Mouse (Mus musculus) midbrain, embryonic 12.5 days (tissue): ENCODE measurements at regions not wholly inside any gene's neighbourhood (a gene's known extent, or its start where the extent isn't known, plus 50 kb on each side); places are given as distances from the start of the nearest gene placed in this dataset.

Experiments used
- ATAC-seq: fragments of 200-750 bp; cut with Nextera tagmentation; 2 replicates; pipeline ENCODE4 v1.8.0; 2017; ENCODE audit warnings: low read depth, moderate TSS enrichment, moderate library complexity; ENCODE audit not compliant: low FRiP score
- H3K27ac ChIP-seq: fragments of 300-500 bp; sonication (generic); replicated peaks from 2 replicates; pipeline ENCODE4 v1.5.1; 2016; ENCODE audit warnings: mild to moderate bottlenecking
- H3K27me3 ChIP-seq: fragments of 300-500 bp; sonication (generic); 2 replicates; pipeline ENCODE4 v1.6.1; 2016; ENCODE audit warnings: mild to moderate bottlenecking
- H3K36me3 ChIP-seq: fragments of 300-500 bp; sonication (generic); 2 replicates; pipeline ENCODE4 v1.6.1; 2016
- H3K4me1 ChIP-seq: fragments of 300-500 bp; sonication (generic); 2 replicates; pipeline ENCODE4 v1.6.1; 2016
- H3K4me2 ChIP-seq: fragments of 300-500 bp; sonication (generic); replicated peaks from 2 replicates; pipeline ENCODE4 v1.6.1; 2016; ENCODE audit warnings: mild to moderate bottlenecking, moderate library complexity
- H3K4me3 ChIP-seq: fragments of 300-500 bp; sonication (generic); 2 replicates; pipeline ENCODE4 v1.5.1; 2016; ENCODE audit warnings: mild to moderate bottlenecking
- H3K9ac ChIP-seq: fragments of 300-500 bp; sonication (generic); replicated peaks from 2 replicates; pipeline ENCODE4 v1.6.1; 2016; ENCODE audit warnings: mild to moderate bottlenecking, moderate library complexity
- H3K9me3 ChIP-seq: fragments of 300-500 bp; sonication (generic); 2 replicates; pipeline ENCODE4 v1.6.1; 2016; ENCODE audit warnings: mild to moderate bottlenecking
- WGBS: fragments of 180-500 bp; shearing (Covaris S2); methylation state at CpG from one replicate; pipeline ENCODE4 v1.1.7; 2016; 5-methylcytosine and 5-hydroxymethylcytosine counted together

DNA sequence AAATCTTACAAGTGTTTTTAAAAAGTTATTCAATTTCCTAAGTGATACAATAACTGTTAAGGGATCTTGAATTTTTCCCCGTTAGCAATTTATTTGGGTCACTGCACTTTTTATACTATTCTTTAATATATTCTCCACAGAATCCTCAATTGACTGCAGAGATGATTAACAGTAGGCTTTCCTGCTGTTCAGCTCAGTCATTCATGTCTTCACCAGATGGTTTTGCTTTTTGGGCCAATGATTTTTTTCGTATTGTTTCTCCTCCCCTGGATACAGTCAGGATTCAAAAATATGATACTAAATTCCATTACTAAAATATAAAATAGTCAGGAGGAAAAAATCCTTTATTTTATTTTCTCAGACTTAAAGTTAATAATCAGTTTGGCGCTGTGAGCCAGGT is 201.9 kb downstream of the 1700017N19Rik start:
- Histone ChIP-seq H3K27ac (no peak overlapping the region), H3K27me3 (no peaks in the 10 kb centered on the region), H3K9me3 (no peaks in the 10 kb centered on the region), H3K9ac (no peak overlapping the region), H3K4me1 (no peaks in the 10 kb centered on the region), H3K4me3 (no peak overlapping the region), H3K4me2 (no peak overlapping the region), H3K36me3 (no peaks in the 10 kb centered on the region)
- ATAC-seq: no peak
- 72% methylated on average over 3 of the region's 3 CpGs for WGBS

DNA sequence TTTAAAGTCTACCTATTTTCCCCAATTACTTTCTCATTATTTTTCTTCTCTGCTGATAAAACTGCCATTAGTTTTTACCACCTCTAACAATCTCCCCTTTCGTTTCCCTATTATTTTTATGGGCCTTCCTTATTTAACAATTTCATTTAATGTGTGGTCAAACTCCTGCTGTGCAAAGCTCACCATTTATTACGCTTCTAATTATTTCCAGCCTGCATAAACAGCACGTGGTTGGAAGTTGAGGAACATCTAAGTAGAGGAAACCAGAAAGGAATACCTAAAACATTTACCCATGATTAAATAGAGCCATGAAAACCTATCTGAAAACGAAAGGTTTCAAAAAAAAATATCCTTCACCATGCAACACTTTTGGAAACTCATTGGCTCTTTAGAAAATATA is 202.3 kb downstream of the 1700017N19Rik start:
- Histone ChIP-seq H3K4me1 (no peaks in the 10 kb centered on the region), H3K4me2 (no peak overlapping the region), H3K27me3 (no peaks in the 10 kb centered on the region), H3K4me3 (no peak overlapping the region), H3K27ac (no peak overlapping the region), H3K9me3 (no peaks in the 10 kb centered on the region), H3K9ac (no peak overlapping the region), H3K36me3 (no peaks in the 10 kb centered on the region)
- WGBS: 68% methylated on average over 4 of the region's 4 CpGs
- ATAC-seq: no peak

DNA sequence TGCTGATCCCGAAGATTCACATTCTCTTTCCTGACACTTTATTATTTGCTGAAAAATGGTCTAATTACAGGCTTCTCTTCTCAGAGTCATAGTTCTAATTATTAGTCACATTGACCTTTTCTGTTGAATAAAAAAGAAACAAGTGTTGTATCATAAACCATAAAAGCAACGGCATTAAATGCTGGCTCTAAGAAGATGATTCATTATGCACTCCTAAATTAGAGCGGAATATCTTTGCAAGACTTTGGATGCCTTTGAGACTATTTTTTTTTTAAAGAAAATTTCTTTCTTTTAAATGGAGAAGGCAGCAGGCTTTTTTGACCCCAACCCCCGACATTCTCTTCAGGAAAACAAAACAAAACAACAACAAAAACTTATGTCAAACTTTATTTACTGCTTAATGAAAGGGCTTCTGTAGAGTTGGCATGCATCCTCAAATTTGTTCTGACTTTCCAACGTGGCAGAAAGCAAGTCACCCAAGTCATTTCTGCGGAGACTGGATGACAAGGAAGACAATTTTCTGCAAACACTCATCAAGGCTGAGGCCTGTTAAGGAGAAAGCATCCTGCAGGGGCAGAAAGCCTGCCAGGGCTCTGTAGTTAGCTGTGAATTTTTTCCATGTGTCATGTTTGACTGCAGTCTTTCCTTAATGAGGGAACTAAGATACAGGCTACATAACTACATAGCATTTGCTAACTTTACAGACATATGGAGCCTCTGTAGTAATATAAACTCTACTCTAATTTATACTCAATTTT is 205.1 kb downstream of the 1700017N19Rik start:
- no peaks in the 10 kb centered on the region for H3K9me3 ChIP-seq
- no peaks in the 10 kb centered on the region for H3K36me3 ChIP-seq
- no peak overlapping the region for H3K4me2 ChIP-seq
- no peak overlapping the region for H3K9ac ChIP-seq
- ATAC-seq: no peak
- H3K4me3 ChIP-seq: no peak overlapping the region
- no peaks in the 10 kb centered on the region for H3K4me1 ChIP-seq
- no peak overlapping the region for H3K27ac ChIP-seq
- H3K27me3 ChIP-seq: no peaks in the 10 kb centered on the region
- 78% methylated on average over 6 of the region's 6 CpGs for WGBS

DNA sequence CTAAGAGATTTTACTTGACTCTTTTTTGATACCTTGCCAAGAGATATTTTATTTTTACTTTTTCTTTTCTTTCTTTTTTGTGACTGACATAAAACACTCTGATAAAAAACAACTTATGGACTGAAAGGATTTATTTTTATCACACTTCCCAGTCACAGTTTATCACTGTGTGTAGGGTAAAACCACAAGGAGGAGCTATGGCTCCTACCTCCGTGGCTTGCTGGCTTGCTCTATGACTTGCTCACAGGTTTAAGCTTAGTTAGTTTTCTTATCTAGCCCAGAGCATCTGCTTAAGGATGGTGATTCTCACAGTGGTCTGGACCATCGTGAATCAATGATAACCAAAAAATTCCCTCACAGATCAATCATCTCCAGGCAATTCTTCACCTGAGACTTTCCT is 221.4 kb downstream of the 1700017N19Rik start:
- no peaks in the 10 kb centered on the region for H3K36me3 ChIP-seq
- no peak for ATAC-seq
- WGBS: 85% methylated on average over 2 of the region's 2 CpGs

DNA sequence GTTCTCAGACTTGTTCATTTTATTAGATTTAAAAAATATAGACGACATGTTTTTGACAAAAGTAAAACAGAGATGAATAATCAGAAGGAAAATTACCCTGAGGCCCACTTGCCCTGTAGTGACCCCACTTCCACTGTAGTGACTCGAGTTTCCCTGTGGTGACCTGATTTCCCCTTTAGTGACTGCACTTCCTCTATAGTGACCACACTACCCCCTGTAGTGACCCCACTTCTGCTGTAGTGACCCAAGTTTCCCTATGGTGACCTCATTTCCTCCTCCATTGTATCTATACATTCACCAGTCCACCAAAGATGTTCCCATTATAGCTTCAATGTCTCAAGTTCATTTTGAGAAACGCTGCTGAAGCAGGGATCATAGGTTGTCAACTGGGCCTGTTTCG is 244.5 kb downstream of the 1700017N19Rik start:
- H3K4me1 ChIP-seq: no peaks in the 10 kb centered on the region
- H3K27me3 ChIP-seq: no peaks in the 10 kb centered on the region
- no peak overlapping the region for H3K9ac ChIP-seq
- H3K36me3 ChIP-seq: no peaks in the 10 kb centered on the region
- H3K4me2 ChIP-seq: no peak overlapping the region
- ATAC-seq: no peak
- WGBS: 78% methylated on average over 4 of the region's 4 CpGs
- H3K9me3 ChIP-seq: no peaks in the 10 kb centered on the region
- no peak overlapping the region for H3K27ac ChIP-seq
- no peak overlapping the region for H3K4me3 ChIP-seq

More for the DNA sequence above, 221.4 kb downstream of the 1700017N19Rik start:
- Histone ChIP-seq H3K4me2 (no peak overlapping the region), H3K27me3 (no peaks in the 10 kb centered on the region), H3K4me3 (no peak overlapping the region), H3K9ac (no peak overlapping the region), H3K9me3 (no peaks in the 10 kb centered on the region), H3K4me1 (no peaks in the 10 kb centered on the region), H3K27ac (no peak overlapping the region)

DNA sequence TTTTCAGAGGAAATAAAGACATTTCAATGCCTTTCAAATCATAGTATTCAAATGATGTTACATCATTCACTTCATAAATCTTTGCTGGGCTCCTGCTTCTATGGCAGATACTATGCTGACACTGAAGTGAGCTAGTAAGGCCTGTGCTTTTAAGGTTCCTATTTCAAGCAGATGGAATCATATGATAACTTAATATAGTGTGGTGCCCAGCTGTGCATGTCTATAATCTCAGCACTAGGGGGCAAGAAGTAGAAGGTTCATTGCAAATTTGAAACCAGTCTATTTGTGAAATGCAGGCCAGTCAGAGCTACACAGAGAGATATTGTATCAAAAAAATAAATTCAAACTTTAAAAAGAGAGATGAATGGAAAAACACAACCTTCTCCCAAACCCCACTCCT is 262.9 kb downstream of the 1700017N19Rik start:
- H3K4me2 ChIP-seq: no peak overlapping the region
- no peaks in the 10 kb centered on the region for H3K27me3 ChIP-seq
- H3K9me3 ChIP-seq: no peaks in the 10 kb centered on the region
- no peak overlapping the region for H3K9ac ChIP-seq
- no peak overlapping the region for H3K4me3 ChIP-seq
- no peaks in the 10 kb centered on the region for H3K4me1 ChIP-seq
- H3K27ac ChIP-seq: no peak overlapping the region
- no peaks in the 10 kb centered on the region for H3K36me3 ChIP-seq
- no peak for ATAC-seq

DNA sequence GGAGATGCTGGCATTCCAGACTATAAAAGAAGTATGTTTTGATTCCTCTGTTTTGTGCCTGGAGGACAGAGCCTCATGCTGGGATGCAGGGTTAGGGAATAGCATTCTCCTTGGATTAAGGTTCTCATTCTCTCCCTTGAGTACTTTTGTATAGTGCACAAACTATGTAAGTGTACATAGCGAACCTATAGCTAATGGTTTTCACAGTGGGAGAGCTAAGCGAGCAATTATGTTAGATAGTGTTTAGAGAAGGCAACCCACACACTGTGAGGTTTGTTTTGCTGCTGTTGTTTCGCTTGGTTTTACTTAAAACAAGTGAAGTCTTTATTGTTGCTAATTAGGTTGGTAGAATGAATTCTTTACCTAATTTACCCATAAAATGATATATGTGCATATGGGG is 266.2 kb downstream of the 1700017N19Rik start:
- ATAC-seq: no peak
- Histone ChIP-seq H3K4me1 (no peaks in the 10 kb centered on the region), H3K4me2 (no peak overlapping the region), H3K36me3 (no peaks in the 10 kb centered on the region), H3K9me3 (no peaks in the 10 kb centered on the region), H3K9ac (no peak overlapping the region), H3K27me3 (no peaks in the 10 kb centered on the region), H3K27ac (no peak overlapping the region), H3K4me3 (no peak overlapping the region)
- WGBS: 67% methylated on average over 3 of the region's 3 CpGs

DNA sequence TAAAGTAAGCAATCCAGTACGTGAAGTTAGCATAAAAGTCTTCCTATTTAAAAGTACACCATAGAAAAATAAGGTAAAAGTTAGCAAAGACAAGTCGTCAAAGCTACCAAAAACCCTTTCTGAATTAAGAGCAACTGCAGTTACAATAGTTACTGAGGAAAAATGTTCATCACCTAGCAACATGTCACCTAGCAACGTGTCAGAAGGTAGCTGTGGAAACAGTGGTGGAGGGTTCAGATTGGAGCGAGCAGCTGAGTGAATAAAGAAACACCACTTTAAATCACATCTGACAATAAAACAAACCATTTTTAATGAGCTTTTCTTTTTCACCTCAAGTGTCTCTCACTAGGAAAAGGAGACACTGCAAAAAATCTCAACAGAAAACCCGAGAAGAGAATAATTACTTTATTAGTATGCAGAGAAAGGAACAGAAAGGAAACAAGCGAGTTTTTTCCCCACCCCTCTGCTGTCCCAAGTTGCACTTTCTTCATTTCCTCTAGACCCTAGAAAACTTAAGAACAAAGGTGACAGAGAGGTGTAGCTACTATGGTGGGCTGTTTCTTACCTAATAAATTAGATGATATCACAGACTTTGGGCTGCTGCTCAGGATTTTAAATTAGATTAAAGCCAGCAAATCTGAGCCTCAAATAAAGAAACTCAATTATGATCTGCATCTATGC is 275.4 kb downstream of the 1700017N19Rik start:
- Histone ChIP-seq H3K9ac (no peak overlapping the region), H3K4me2 (peak overlapping the region; percentile 27; the same call in 1 of the 2 replicates)
- WGBS: 9% methylated on average over 6 of the region's 6 CpGs

DNA sequence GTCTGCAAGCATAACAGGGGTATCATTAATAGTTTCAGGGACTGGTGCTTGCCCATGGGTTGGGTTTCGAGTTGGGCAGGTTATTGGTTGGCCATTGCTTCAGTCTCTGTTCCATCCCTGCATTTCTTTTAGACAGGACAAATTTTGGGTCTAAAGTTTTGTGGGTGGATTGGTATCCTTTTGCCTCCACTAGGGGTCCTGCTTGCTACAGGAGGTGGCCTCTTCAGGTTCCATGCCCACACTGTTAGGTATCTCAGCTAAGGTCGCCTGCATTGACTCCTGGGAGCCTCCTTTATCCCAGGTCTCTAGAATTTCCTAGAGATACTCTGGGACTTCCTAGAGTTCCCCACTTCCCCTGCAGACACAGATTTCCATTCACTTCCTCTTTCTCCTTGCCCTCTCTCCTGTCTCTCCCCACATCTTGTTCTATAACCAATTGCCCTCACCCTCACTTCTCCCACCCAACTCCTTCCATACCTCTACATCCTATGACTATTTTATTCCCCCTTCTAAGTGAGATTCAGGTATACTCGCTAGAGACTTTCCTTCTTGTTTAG is 278.2 kb downstream of the 1700017N19Rik start:
- H3K9ac ChIP-seq: no peak overlapping the region
- ATAC-seq: no peak
- H3K27me3 ChIP-seq: no peaks in the 10 kb centered on the region
- no peaks in the 10 kb centered on the region for H3K36me3 ChIP-seq
- H3K4me2 ChIP-seq: no peak overlapping the region
- peaks cover 11% of the 10 kb centered on the region for H3K4me1 ChIP-seq
- no peak overlapping the region for H3K4me3 ChIP-seq
- WGBS: 62% methylated on average over 3 of the region's 3 CpGs
- no peak overlapping the region for H3K27ac ChIP-seq
- H3K9me3 ChIP-seq: no peaks in the 10 kb centered on the region

More for the DNA sequence above, 275.4 kb downstream of the 1700017N19Rik start:
- Histone ChIP-seq H3K36me3 (no peaks in the 10 kb centered on the region), H3K4me1 (peaks cover 11% of the 10 kb centered on the region), H3K4me3 (no peak overlapping the region), H3K27ac (no peak overlapping the region), H3K9me3 (no peaks in the 10 kb centered on the region), H3K27me3 (no peaks in the 10 kb centered on the region)
- peak; percentile 94 for ATAC-seq

DNA sequence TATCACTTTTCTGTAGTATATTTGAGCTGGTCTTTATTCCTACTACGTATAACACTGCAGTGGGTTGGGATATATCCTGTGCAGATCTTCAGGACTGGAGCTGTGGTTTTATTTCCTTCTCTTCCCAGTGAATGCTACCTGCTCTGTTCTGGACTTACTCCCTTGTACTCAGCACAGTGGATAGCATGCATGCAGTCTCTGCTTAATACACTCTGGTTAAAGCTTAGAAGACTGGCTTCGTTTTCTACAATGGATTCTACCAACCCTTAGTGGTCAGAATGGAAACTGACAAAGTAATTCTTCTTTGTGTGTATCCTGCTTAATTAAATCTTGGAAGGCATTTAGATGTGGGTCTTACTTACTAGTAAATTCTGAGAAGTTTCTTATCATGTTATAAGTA is 292.3 kb downstream of the 1700017N19Rik start:
- H3K9ac ChIP-seq: no peak overlapping the region
- H3K27me3 ChIP-seq: no peaks in the 10 kb centered on the region
- no peaks in the 10 kb centered on the region for H3K36me3 ChIP-seq
- ATAC-seq: no peak
- no peak overlapping the region for H3K4me2 ChIP-seq
- no peaks in the 10 kb centered on the region for H3K9me3 ChIP-seq
- no peaks in the 10 kb centered on the region for H3K4me1 ChIP-seq
- H3K27ac ChIP-seq: no peak overlapping the region
- WGBS: 79% methylated on average over 2 of the region's 2 CpGs
- no peak overlapping the region for H3K4me3 ChIP-seq

DNA sequence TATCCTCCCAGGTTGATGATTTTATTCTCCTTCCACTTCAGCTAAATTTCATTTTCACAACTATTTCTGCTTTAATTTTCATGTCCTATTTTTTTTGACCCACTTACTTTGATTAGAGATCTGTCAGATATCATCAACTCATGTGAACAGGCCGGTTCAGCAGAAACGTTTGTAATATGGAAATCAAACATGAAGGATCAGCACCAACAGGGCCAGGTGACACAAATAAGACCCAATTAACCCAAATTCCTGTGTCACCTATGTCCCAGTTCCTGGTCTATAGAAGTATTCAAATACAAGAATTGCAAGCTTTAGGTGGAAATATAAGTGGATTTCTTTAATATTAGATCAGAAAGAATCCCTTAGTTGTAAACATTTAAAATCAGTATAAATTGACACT is 332.7 kb downstream of the 1700017N19Rik start:
- 70% methylated on average over 2 of the region's 2 CpGs for WGBS
- no peak overlapping the region for H3K9ac ChIP-seq
- no peaks in the 10 kb centered on the region for H3K36me3 ChIP-seq
- H3K4me3 ChIP-seq: no peak overlapping the region
- H3K4me2 ChIP-seq: no peak overlapping the region
- H3K27me3 ChIP-seq: no peaks in the 10 kb centered on the region
- ATAC-seq: no peak
- no peaks in the 10 kb centered on the region for H3K4me1 ChIP-seq
- H3K27ac ChIP-seq: no peak overlapping the region
- H3K9me3 ChIP-seq: no peaks in the 10 kb centered on the region

DNA sequence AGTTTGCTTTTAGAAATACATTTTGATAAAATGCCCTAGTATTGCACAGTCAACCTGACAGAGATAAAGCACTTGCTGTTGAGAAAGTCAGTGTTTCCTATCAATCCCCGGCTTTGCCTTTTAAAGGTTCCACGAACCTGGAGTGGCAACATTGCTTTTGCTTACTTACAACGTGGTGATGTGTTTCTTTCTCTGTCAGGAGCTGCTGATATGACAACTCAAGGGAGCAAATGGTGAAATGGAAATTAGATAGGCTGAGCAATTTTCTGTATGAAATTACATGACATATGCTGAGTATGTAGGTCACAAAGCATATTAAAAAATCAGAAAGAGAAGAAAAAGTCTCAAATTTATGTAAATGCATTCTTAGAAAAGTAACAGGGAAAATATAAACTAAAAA is 336.8 kb downstream of the 1700017N19Rik start:
- Histone ChIP-seq H3K4me3 (no peak overlapping the region), H3K36me3 (no peaks in the 10 kb centered on the region), H3K9me3 (no peaks in the 10 kb centered on the region), H3K9ac (no peak overlapping the region), H3K27me3 (no peaks in the 10 kb centered on the region), H3K27ac (no peak overlapping the region), H3K4me1 (no peaks in the 10 kb centered on the region), H3K4me2 (no peak overlapping the region)
- 76% methylated on average over 3 of the region's 3 CpGs for WGBS
- ATAC-seq: no peak
